Mouse (Mus musculus): Measurements from ENCODE around the gene Mlf2.

Gene Mlf2

GRCm38 (mm10) chr6:124932314-124932695, 1.1 kb downstream of the Mlf2 start:
- DNase-seq (ENCODE audit: extremely low spot score): no peak

- no peak for DNase-seq (ENCODE audit: extremely low spot score)
Observed at GRCm38 (mm10) chr6:124933127-124933526, 1.9 kb downstream of the Mlf2 start.

- no peak for DNase-seq (ENCODE audit: extremely low spot score)
Observed at GRCm38 (mm10) chr6:124934670-124935069, 3.5 kb downstream of the Mlf2 start.

- no peak for DNase-seq (ENCODE audit: extremely low spot score)
Observed at GRCm38 (mm10) chr6:124936681-124937080, 5.5 kb downstream of the Mlf2 start.

GRCm38 (mm10) chr6:124937493-124937892, 6.3 kb downstream of the Mlf2 start:
- no peak for DNase-seq (ENCODE audit: extremely low spot score)

- no peak for DNase-seq (ENCODE audit: extremely low spot score)
Observed at GRCm38 (mm10) chr6:124938554-124938953, 7.4 kb downstream of the Mlf2 start.

- DNase-seq (ENCODE audit: extremely low spot score): no peak
Observed at GRCm38 (mm10) chr6:124941679-124942078, 10.5 kb downstream of the Mlf2 start.

GRCm38 (mm10) chr6:124943526-124943925, 12.3 kb downstream of the Mlf2 start:
- no peak for DNase-seq (ENCODE audit: extremely low spot score)

GRCm38 (mm10) chr6:124953991-124954715, 23.0 kb downstream of the Mlf2 start:
- no peak for DNase-seq (ENCODE audit: extremely low spot score)

GRCm38 (mm10) chr6:124955212-124955611, 24.0 kb downstream of the Mlf2 start:
- DNase-seq (ENCODE audit: extremely low spot score): no peak

- DNase-seq (ENCODE audit: extremely low spot score): no peak
Observed at GRCm38 (mm10) chr6:124958127-124958526, 26.9 kb downstream of the Mlf2 start.

- DNase-seq (ENCODE audit: extremely low spot score): no peak
Observed at GRCm38 (mm10) chr6:124959960-124960359, 28.8 kb downstream of the Mlf2 start.

GRCm38 (mm10) chr6:124961021-124961420, 29.8 kb downstream of the Mlf2 start:
- no peak for DNase-seq (ENCODE audit: extremely low spot score)

- DNase-seq (ENCODE audit: extremely low spot score): no peak
Observed at GRCm38 (mm10) chr6:124964638-124965037, 33.5 kb downstream of the Mlf2 start.

- peak; percentile 97 for DNase-seq (ENCODE audit: extremely low spot score)
Observed at GRCm38 (mm10) chr6:124965088-124965719, 34.0 kb downstream of the Mlf2 start, which contains the start of gene Cops7a. Gene Cops7a (minus strand): TSS chr6:124965538.

- DNase-seq (ENCODE audit: extremely low spot score): no peak
Observed at GRCm38 (mm10) chr6:124965747-124966146, 34.6 kb downstream of the Mlf2 start.

- DNase-seq (ENCODE audit: extremely low spot score): no peak
Observed at GRCm38 (mm10) chr6:124966466-124967118, 35.4 kb downstream of the Mlf2 start.

- peak; percentile 42 for DNase-seq (ENCODE audit: extremely low spot score)
Observed at GRCm38 (mm10) chr6:124967766-124968165, 36.6 kb downstream of the Mlf2 start.
